Mouse (Mus musculus): ENCODE measurements at regions not wholly inside any gene's neighbourhood (a gene's known extent, or its start where the extent isn't known, plus 50 kb on each side); places are given as distances from the start of the nearest gene placed in this dataset.

DNA sequence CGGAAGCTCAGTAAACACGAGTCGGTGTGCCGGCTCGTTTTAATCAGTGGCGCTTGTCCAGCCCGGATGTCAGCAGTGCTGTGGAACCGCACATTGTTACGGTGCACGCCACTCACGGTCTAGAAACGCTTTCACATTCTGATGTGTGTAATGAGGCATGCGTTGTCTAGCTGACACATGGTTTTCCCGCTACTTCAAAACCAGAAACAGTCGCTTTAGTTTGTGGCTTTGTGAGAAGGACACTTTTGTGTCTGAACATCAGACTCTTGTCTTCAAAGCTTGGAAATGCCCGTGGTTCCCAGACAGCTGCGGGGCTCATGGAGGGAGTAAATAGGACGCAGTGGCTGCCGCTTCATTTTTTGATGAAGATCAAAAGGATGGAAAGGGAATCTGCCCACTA, 77.0 kb upstream of the Lgr5 start:
- DNase-seq (ENCODE audit: low spot score) = no peak

GRCm38 (mm10) chr10:115676661-115677060, 89.1 kb upstream of the Lgr5 start:
- DNase-seq (ENCODE audit: low spot score) = no peak

- peak; percentile 23 for DNase-seq (ENCODE audit: low spot score)
These were observed 93.5 kb upstream of the Lgr5 start for GRCm38 (mm10) chr10:115681115-115681514.

DNA sequence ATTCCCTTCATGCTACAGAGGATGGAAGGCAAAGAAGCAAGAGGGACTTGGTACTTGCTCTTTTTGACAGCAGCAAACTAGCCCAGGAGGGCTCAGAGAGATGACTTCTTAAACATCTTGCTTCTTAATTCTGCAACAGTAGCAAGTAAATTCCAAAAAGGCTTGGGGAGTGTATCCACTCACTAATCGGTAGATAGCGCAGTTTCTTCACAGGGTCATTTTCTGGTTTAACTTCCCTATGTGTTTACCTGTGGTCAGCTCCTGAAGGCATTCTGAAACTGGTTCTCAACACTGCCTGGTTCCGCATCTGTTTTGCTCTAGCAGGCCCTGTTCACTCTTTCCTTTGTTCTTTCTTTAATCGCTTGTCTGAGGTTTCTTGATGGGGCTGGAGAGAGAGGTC, 104.4 kb upstream of the Lgr5 start:
- DNase-seq (ENCODE audit: low spot score) = no peak

- DNase-seq (ENCODE audit: low spot score) = no peak
These were observed 106.6 kb upstream of the Lgr5 start for GRCm38 (mm10) chr10:115693986-115694833.

GRCm38 (mm10) chr10:115702358-115702757, 114.3 kb upstream of the Tspan8 start:
- no peak for DNase-seq (ENCODE audit: low spot score)

- no peak for DNase-seq (ENCODE audit: low spot score)
These were observed 108.0 kb upstream of the Tspan8 start for GRCm38 (mm10) chr10:115708623-115709022.

- peak; percentile 44 for DNase-seq (ENCODE audit: low spot score)
These were observed 102.7 kb upstream of the Tspan8 start for GRCm38 (mm10) chr10:115713896-115714295.

GRCm38 (mm10) chr10:115716178-115716577, 100.5 kb upstream of the Tspan8 start:
- DNase-seq (ENCODE audit: low spot score) = no peak

- DNase-seq (ENCODE audit: low spot score) = no peak
These were observed 99.6 kb upstream of the Tspan8 start for GRCm38 (mm10) chr10:115717064-115717463.

DNA sequence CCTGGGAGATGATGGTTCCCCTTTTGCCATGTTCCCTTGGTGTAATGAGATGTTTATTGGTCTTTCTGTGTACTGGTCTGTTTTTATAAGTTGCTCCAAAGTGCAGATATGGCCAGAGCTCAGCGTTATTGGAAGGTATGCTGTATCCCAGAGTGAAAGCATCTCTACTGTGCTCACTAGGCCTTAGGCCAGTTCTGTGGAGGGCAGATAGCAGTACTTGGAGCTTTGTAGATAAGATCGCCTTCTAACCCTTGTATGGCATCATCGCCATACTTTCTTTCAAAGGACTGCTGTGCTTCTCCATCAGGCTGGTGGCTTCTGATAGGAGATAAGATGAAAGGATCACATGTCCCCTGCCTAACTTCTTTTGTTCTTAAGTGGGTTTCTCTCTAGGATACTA, 94.0 kb upstream of the Tspan8 start:
- DNase-seq (ENCODE audit: low spot score) = no peak

GRCm38 (mm10) chr10:115742634-115743347, 73.8 kb upstream of the Tspan8 start:
- peak; percentile 32 for DNase-seq (ENCODE audit: low spot score)

DNA sequence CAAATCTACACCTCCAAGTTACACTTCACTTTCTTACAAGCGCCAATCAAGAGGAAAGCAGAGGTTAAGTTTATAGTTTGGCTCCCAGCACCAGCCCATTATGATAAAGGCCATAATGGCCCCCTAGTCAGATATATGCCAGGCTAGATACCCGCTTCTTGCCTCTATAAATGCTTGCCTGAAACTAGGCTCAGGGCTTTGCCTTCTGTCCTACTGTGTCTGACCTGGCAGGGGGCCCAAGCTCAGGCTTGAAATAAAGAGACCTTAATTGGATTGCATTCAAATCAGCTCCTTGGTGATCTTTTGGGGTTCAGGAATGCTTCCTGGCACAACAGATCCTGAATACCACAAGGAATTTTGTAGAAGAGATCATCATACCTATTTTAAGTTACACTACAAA, 66.8 kb upstream of the Tspan8 start:
- DNase-seq (ENCODE audit: low spot score) = no peak

GRCm38 (mm10) chr10:115750250-115750649, 66.4 kb upstream of the Tspan8 start:
- DNase-seq (ENCODE audit: low spot score) = no peak

DNA sequence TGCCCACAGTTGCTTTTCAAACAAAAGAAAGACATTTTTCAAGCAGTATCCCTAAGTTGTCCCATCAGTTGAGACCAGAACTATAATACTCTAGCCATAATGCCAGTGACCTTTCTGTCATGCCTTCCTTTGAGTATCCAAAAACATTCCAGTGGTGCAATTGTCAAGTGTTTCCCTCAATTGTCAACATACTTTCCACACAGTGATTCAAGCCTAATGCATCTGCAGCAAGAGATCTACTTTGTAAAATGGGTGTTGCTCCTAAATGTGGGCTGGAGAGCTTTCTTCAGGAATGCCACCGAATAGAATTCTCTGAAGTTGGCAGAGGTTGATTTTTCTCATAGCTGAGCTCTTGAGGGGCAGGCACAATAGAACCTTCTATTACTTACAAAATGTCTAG, 58.0 kb upstream of the Tspan8 start:
- no peak for DNase-seq (ENCODE audit: low spot score)

Measured in lung, postnatal 25 days (tissue).